Mouse (Mus musculus) adrenal gland, postnatal 10 days (tissue): ENCODE data around the gene Tex14. TPM values are rescaled to one million over a fixed set of nuclear protein-coding genes. Genes with fewer than 3 reads are reported as not detected.
A peak's percentile ranks its signal among the peaks of the same experiment; 100 is the strongest.

Source experiments
- DNase-seq: peaks from one replicate; pipeline ENCODE4 v3.0.0; 2021; ENCODE audit warnings: mixed read lengths
- total RNA-seq, 2 experiments: library from RNA; stranded (reverse); gene quantifications; 2 replicates each; pipeline ENCODE4 v1.2.3; 2021

Tex14 gene
- total RNA-seq, 2 experiments from 2014 or later = 0.58 to 0.90 TPM

GRCm38 (mm10) chr11:87571361-87571950 is 166.6 kb downstream of the Tex14 start:
- no peak for DNase-seq

- no peak for DNase-seq
Measured at GRCm38 (mm10) chr11:87573751-87574150, 168.9 kb downstream of the Tex14 start.

GRCm38 (mm10) chr11:87574520-87575180 is 169.8 kb downstream of the Tex14 start:
- DNase-seq = no peak

- no peak for DNase-seq
Measured at GRCm38 (mm10) chr11:87577601-87578248, 172.9 kb downstream of the Tex14 start.

- DNase-seq = peak; percentile 84
Measured at GRCm38 (mm10) chr11:87578249-87578962, 173.5 kb downstream of the Tex14 start.

GRCm38 (mm10) chr11:87578963-87579601 is 174.2 kb downstream of the Tex14 start:
- DNase-seq = no peak

- DNase-seq = no peak
Measured at GRCm38 (mm10) chr11:87579713-87580112, 174.8 kb downstream of the Tex14 start.

- no peak for DNase-seq
Measured at GRCm38 (mm10) chr11:87580543-87581085, 175.7 kb downstream of the Tex14 start.

GRCm38 (mm10) chr11:87581161-87581865 is 176.4 kb downstream of the Tex14 start:
- DNase-seq = no peak

GRCm38 (mm10) chr11:87581933-87582710 is 177.3 kb downstream of the Tex14 start:
- peak; percentile 55 for DNase-seq

GRCm38 (mm10) chr11:87583291-87584034 is 178.6 kb downstream of the Tex14 start:
- no peak for DNase-seq

GRCm38 (mm10) chr11:87584711-87585505 is 180.0 kb downstream of the Tex14 start:
- DNase-seq = peak; percentile 49

GRCm38 (mm10) chr11:87587211-87587874 is 182.5 kb downstream of the Tex14 start:
- DNase-seq = no peak

GRCm38 (mm10) chr11:87589605-87590004 is 184.7 kb downstream of the Tex14 start:
- no peak for DNase-seq

- DNase-seq = peak; percentile 54
Measured at GRCm38 (mm10) chr11:87590841-87591525, 186.1 kb downstream of the Tex14 start.

GRCm38 (mm10) chr11:87591526-87592353 is 186.9 kb downstream of the Tex14 start, which contains the start of gene Mtmr4:
Gene Mtmr4 (plus strand): TSS chr11:87592162.
- peak; percentile 99 for DNase-seq

GRCm38 (mm10) chr11:87592354-87592695 is 187.5 kb downstream of the Tex14 start:
- no peak for DNase-seq
